In the genomic region with DNA sequence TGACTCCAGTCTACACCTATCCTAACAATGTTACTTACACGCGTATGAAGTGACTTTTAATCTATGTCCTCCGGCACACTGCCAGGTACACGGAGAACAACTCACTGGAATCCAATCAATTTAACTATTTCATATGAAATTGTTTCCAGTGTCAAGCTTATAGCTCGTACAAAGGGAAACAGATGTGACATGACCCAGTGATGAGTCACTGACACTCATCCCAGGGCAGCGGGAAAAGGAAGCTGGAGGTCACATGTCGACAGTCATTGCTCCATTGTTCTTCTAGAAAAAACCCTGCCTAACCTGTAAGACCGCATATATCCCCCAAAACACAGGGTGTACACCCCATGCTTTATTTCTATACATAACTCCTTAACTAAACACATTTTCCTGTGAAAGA, we compare ENCODE assay signal across 9 mouse cellular contexts. TPM values are rescaled to one million over a fixed set of nuclear protein-coding genes. Genes with fewer than 3 reads are reported as not detected.
DNase-seq lines count a peak whose midpoint lies in the region; ATAC-seq and TF ChIP-seq lines count a peak whose summit lies in the region.
"Had no signal": no experiment of that assay in that cellular context is flagged by ENCODE, and none has a peak within 500 bp of the region (broad histone marks: within the 10 kb centered on the region; RNA-seq: fewer than 3 reads in every experiment).

No protein-coding gene starts in this region.

- no peak overlapping the region for H3K9ac ChIP-seq in liver, embryonic 14.5 days (replicated peaks)
- H3K9ac ChIP-seq in liver, embryonic 12.5 days, result no peak overlapping the region
- no peak overlapping the region for H3K9ac ChIP-seq in hindbrain, postnatal 0 days (replicated peaks; ENCODE audit: low read length)

- no peak overlapping the region for H3K4me2 ChIP-seq in liver, embryonic 14.5 days (ENCODE audit: low read depth)
- H3K4me2 ChIP-seq in liver, embryonic 12.5 days, result no peak overlapping the region
- no peak overlapping the region for H3K4me2 ChIP-seq in hindbrain, postnatal 0 days (ENCODE audit: low read depth, low read length)

- TF ChIP-seq CTCF in liver, embryonic 14.5 days (IDR thresholded peaks at IDR 0.05; ENCODE audit: low read depth), result no peak
- TF ChIP-seq CTCF in hindbrain, postnatal 0 days (IDR thresholded peaks at IDR 0.05; ENCODE audit: low read depth), result no peak

- 0 out of 2 replicates have a peak, but pooled peaks have one; percentile 45 for ATAC-seq in liver, embryonic 14.5 days (ENCODE audit: insufficient read depth)
- no peak for ATAC-seq in liver, embryonic 12.5 days
- ATAC-seq in granulocyte monocyte progenitor cell, adult 5-6 weeks (replicated peaks; ENCODE audit: poor library complexity, severe bottlenecking), result peak; percentile 77
- ATAC-seq in hindbrain, postnatal 0 days, result no peak
- ATAC-seq: Patski had no signal

- no peaks in the 10 kb centered on the region for H3K4me1 ChIP-seq in liver, embryonic 14.5 days (replicated peaks; ENCODE audit: control insufficient read depth in 2 of 2, insufficient read depth in 2 of 2, low read length in 1 of 2)
- H3K4me1 ChIP-seq in liver, embryonic 12.5 days, result no peaks in the 10 kb centered on the region
- H3K4me1 ChIP-seq in hindbrain, postnatal 0 days (ENCODE audit: insufficient read depth, low read length), result no peaks in the 10 kb centered on the region

- H3K36me3 ChIP-seq in liver, embryonic 14.5 days (replicated peaks; ENCODE audit: control insufficient read depth, insufficient read depth, low read depth), result peaks cover 83% of the 10 kb centered on the region
- peaks cover 94% of the 10 kb centered on the region for H3K36me3 ChIP-seq in liver, embryonic 12.5 days
- H3K36me3 ChIP-seq in hindbrain, postnatal 0 days (ENCODE audit: insufficient read depth, low read length), result no peaks in the 10 kb centered on the region

- intact Hi-C loops in gastrocnemius, postnatal 36 days (cut with DNase I), result no loop called here

- DNase-seq in adrenal gland, postnatal 10 days, result peak; percentile 38
- DNase-seq in adrenal gland, adult 18-20 months (ENCODE audit: low spot score in 2 of 2), result no peak
- no peak for DNase-seq in liver, embryonic 14.5 days (ENCODE audit: low read depth in 3 of 3, low spot score in 3 of 3)
- peak; percentile 12 for DNase-seq in mesoderm, embryonic 11.5 days (ENCODE audit: low read depth, low spot score)
- no peak for DNase-seq in gastrocnemius, postnatal 36 days
- DNase-seq in hindbrain, postnatal 0 days (ENCODE audit: low spot score), result no peak

- H3K9me3 ChIP-seq in liver, embryonic 14.5 days (ENCODE audit: control insufficient read depth, low read length), result no peaks in the 10 kb centered on the region
- no peaks in the 10 kb centered on the region for H3K9me3 ChIP-seq in liver, embryonic 12.5 days (replicated peaks)
- no peaks in the 10 kb centered on the region for H3K9me3 ChIP-seq in hindbrain, postnatal 0 days (ENCODE audit: low read length)

- 78% methylated on average over 8 of the region's 8 CpGs for WGBS in liver, embryonic 14.5 days (ENCODE audit: insufficient replicate concordance)
- 73% methylated on average over 8 of the region's 8 CpGs for WGBS in liver, embryonic 12.5 days (ENCODE audit: insufficient replicate concordance)
- WGBS in hindbrain, postnatal 0 days, result 87% methylated on average over 8 of the region's 8 CpGs

- no peak for TF ChIP-seq EP300 in liver, embryonic 14.5 days (IDR thresholded peaks at IDR 0.05; ENCODE audit: low read depth)

- H3K4me3 ChIP-seq in liver, embryonic 14.5 days (ENCODE audit: insufficient read depth in 1 of 2, low read depth in 2 of 2, low read length in 2 of 2), result no peak overlapping the region
- no peak overlapping the region for H3K4me3 ChIP-seq in liver, embryonic 12.5 days
- no peak overlapping the region for H3K4me3 ChIP-seq in hindbrain, postnatal 0 days (ENCODE audit: low read length)

- H3K27ac ChIP-seq in liver, embryonic 14.5 days, result no peak overlapping the region
- no peak overlapping the region for H3K27ac ChIP-seq in liver, embryonic 12.5 days
- no peak overlapping the region for H3K27ac ChIP-seq in hindbrain, postnatal 0 days

- H3K27me3 ChIP-seq in liver, embryonic 14.5 days (ENCODE audit: control insufficient read depth, insufficient read depth, low read length), result no peaks in the 10 kb centered on the region
- H3K27me3 ChIP-seq in liver, embryonic 12.5 days (replicated peaks), result no peaks in the 10 kb centered on the region
- no peaks in the 10 kb centered on the region for H3K27me3 ChIP-seq in hindbrain, postnatal 0 days (ENCODE audit: insufficient read depth, low read length)
- H3K27me3 ChIP-seq: Patski had no signal

RNA-seq across cellular contexts. Expression of a gene that starts 18.2 kb away (rescaled TPM):
- 10 to 100 TPM in 1 of 2 experiments, 1 to 10 TPM in 1; 7.8 to 11.9 TPM for total RNA-seq in adrenal gland, postnatal 10 days (2021)
- total RNA-seq in adrenal gland, adult 18-20 months (2021), result 1 to 10 TPM in 1 of 2 experiments, under 1 TPM in 1; 0.66 to 1.5 TPM
- 13.4 and 16.6 TPM in 2 replicates for polyA plus RNA-seq in liver, embryonic 14.5 days (2012; rRNA removed)
- 29.0 and 30.7 TPM in 2 replicates for polyA plus RNA-seq in liver, embryonic 14.5 days (2014; fragmentation: Nextera tagmentation; extraction: Ambion mirVana)
- polyA plus RNA-seq in liver, embryonic 12.5 days (2016; fragmentation: Nextera tagmentation; extraction: Ambion mirVana), result 59.6 and 60.2 TPM in 2 replicates
- total RNA-seq in granulocyte monocyte progenitor cell, adult 5-6 weeks (2014; fragmentation: Nextera tagmentation), result 90.6 and 123 TPM in 2 replicates
- total RNA-seq in granulocyte monocyte progenitor cell, adult 5-6 weeks (2017), result 76.1 and 84.1 TPM in 2 replicates
- under 1 TPM; 0.17 to 0.38 TPM for total RNA-seq in gastrocnemius, postnatal 36 days (2021)
- total RNA-seq in hindbrain, postnatal 0 days (2014; rRNA removed), result 5.1 and 6.6 TPM in 2 replicates
- polyA plus RNA-seq in hindbrain, postnatal 0 days (2015; fragmentation: Nextera tagmentation; extraction: Ambion mirVana), result 7.5 and 8.0 TPM in 2 replicates

RNA-seq across cellular contexts. Expression of a gene that starts 18.3 kb away (rescaled TPM):
- total RNA-seq in adrenal gland, postnatal 10 days (2021), result 10 to 100 TPM; 33.8 to 36.4 TPM
- total RNA-seq in adrenal gland, adult 18-20 months (2021), result 10 to 100 TPM; 17.9 to 19.8 TPM
- 15.3 and 16.8 TPM in 2 replicates for polyA plus RNA-seq in liver, embryonic 14.5 days (2012; rRNA removed)
- 13.5 and 17.4 TPM in 2 replicates for polyA plus RNA-seq in liver, embryonic 14.5 days (2014; fragmentation: Nextera tagmentation; extraction: Ambion mirVana)
- polyA plus RNA-seq in liver, embryonic 12.5 days (2016; fragmentation: Nextera tagmentation; extraction: Ambion mirVana), result 39.5 and 41.3 TPM in 2 replicates
- 64.6 and 78.4 TPM in 2 replicates for total RNA-seq in granulocyte monocyte progenitor cell, adult 5-6 weeks (2014; fragmentation: Nextera tagmentation)
- 55.9 and 62.3 TPM in 2 replicates for total RNA-seq in granulocyte monocyte progenitor cell, adult 5-6 weeks (2017)
- total RNA-seq in gastrocnemius, postnatal 36 days (2021), result 1 to 10 TPM; 4.9 to 5.7 TPM
- 34.1 and 41.3 TPM in 2 replicates for total RNA-seq in hindbrain, postnatal 0 days (2014; rRNA removed)
- polyA plus RNA-seq in hindbrain, postnatal 0 days (2015; fragmentation: Nextera tagmentation; extraction: Ambion mirVana), result 26.3 and 28.7 TPM in 2 replicates

Comparison
In these comparisons a context has a peak if more than half of its experiments do, and no peak if none do; other contexts are left out.
1. DNase-seq: peak in adrenal gland, postnatal 10 days (single experiment) and mesoderm, embryonic 11.5 days (single experiment); none in adrenal gland, adult 18-20 months (0 of 2), liver, embryonic 14.5 days (0 of 3), gastrocnemius, postnatal 36 days (0 of 2) and hindbrain, postnatal 0 days (single experiment).
2. ATAC-seq: peak in liver, embryonic 14.5 days (single experiment) and granulocyte monocyte progenitor cell, adult 5-6 weeks (single experiment); none in liver, embryonic 12.5 days (single experiment) and hindbrain, postnatal 0 days (single experiment).
3. RNA of a gene that starts 18.2 kb away (total RNA-seq): 76.1 to 123 TPM in granulocyte monocyte progenitor cell, adult 5-6 weeks; 7.8 to 11.9 TPM in adrenal gland, postnatal 10 days, 5.1 to 6.6 TPM in hindbrain, postnatal 0 days, 0.66 to 1.5 TPM in adrenal gland, adult 18-20 months and 0.17 to 0.38 TPM in gastrocnemius, postnatal 36 days; every median in the first group is over 4 times any median in the second.